Mouse (Mus musculus) right cerebral cortex, postnatal 14 days (tissue): ENCODE results near the gene Tppp3.

Experiments
- DNase-seq: peaks from one replicate; pipeline ENCODE4 v3.0.0; 2022

Tppp3 gene

DNA sequence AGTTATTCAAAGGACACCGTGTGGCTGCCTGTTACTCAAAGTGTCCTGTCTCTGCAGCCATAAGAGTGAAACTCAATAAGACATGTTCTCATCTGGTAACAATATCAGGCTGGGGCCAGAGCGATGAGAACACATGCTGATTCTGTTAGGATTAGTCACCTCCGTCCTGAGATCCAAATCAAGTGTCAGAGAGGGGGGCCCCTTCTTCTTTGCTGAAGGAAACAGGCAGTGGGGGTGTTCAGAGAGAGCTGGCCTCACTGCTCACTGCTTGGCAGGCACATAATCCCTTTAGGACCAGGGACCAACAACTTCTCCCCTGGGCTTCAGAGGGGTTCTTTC, 12.7 kb upstream of the Tppp3 start:
- DNase-seq: no peak

DNA sequence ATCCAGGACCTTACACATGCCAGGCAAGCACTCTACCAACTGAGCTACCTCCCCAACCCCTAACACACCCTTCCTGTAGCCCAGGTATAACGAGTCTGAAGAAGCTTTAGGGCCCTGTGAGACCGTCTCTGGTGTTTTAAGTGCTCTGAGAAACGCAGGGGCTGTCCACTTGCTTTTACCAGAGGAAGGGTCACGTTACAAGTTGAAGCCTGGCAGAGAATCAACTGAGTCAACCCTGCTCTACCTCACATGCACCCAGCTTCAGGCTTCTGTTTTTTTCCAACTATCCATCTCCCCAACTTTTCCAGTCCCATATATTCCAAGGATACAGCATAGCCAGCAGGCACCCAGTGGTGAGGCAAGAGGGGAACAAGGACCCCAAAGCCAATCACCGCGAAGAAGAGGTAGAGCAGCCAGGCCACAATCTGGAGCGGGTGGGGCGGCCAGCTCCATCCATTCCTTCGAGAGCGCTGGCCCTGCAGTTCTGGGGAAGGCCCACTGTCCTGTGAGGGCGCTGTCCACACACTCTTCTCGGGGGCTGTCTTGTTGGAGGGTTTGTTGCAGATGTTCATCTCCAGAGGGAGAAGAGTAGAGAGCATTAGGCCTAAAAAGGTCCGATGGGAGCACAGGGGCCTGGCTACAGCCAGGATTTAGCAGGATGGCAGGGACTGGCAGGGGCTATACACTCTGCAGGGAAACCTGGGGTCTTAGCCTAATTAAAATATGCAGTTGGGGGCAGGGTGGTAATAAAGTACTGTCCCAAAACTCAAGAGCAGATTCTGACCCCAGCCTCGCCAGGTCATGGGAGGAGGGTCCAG, 12.1 kb upstream of the Tppp3 start:
- no peak for DNase-seq

- no peak for DNase-seq
Observed at GRCm38 (mm10) chr8:105482123-105482522, 10.8 kb upstream of the Tppp3 start.

DNA sequence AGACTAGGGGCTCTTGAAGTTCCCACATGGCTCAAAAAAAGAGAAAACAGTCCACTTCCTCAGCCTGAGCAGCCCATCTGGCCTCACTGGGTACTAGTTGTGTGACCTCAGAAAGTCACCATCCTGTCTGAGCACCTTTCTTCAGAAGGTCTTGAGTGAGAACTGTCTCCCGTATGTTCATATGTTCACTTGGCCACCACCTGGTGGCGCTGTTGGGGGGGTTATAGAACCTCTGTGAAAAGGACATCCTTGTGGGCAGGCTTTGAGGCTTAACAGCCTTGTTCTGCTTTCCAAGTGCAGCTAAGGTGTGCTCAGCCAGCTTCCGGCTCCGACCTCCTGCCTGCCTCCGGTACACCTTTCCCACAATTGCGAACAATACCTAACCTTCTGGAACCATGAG, 10.1 kb upstream of the Tppp3 start:
- no peak for DNase-seq

DNA sequence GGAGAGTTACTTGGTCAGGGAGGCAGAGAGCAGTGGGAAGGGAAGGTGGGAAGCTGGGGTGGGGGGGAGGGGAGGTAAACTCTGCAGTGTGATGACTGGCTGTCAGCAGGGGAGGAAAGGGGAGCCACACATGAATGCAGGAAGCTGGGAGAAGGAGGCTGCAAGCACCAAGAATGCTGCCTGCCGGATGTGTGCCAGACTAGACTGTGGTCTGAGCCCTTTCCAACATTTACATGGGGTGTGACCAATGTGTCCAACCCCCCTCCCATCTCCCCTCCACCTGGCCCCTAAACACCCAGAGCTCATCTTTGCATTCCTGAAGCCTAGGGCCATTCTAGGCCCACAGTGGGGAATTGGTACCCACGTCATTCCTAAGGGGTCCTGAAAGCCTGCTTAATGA, 9.7 kb upstream of the Tppp3 start:
- no peak for DNase-seq

GRCm38 (mm10) chr8:105477792-105478191, 6.5 kb upstream of the Tppp3 start:
- DNase-seq: no peak

- DNase-seq: no peak
Observed at GRCm38 (mm10) chr8:105476628-105477413, 5.5 kb upstream of the Tppp3 start.

- no peak for DNase-seq
Observed at GRCm38 (mm10) chr8:105476161-105476560, 4.8 kb upstream of the Tppp3 start.

DNA sequence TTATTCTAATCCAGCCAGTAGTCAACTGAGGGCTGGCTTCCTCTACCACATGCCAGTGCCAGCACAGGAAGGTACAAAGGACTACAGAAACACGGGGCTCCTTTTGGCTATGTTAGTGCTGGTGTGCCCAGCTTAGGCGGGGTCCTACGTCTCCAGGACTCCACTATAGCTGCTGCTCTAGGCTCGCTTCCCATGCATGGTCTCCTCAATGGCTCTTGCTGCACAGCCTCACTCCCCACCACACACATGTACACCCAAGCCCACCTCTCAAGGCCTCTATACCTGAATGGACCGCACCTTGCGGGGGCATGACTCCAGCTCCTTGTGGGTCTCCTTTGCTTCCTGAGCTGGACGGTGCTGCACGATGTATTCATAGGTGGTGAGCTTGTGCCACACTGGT, 4.4 kb upstream of the Tppp3 start:
- DNase-seq: no peak

DNA sequence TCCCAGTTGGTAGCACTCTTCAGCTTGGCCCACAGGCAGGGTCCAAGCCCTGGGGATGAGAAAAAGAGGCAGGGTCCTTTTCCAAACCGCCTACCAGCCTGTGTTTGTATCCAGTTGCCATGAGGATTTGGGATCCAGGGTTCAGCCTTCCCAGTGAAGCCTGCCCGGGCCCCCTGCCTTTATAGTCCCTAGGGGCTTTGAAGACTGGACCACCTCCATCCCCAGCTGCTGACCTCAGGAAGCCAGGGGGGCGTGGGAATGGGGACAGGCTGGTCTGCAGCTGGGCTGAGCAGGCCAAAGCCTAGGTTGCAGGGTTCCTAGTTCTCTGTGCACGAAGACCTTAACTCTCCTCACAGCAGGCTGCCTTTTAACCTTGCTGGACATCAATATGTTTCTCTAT, 3.9 kb upstream of the Tppp3 start:
- no peak for DNase-seq

- no peak for DNase-seq
Observed at GRCm38 (mm10) chr8:105474680-105475079, 3.4 kb upstream of the Tppp3 start.

GRCm38 (mm10) chr8:105473816-105474606, 2.7 kb upstream of the Tppp3 start:
- no peak for DNase-seq

GRCm38 (mm10) chr8:105472983-105473382, 1.7 kb upstream of the Tppp3 start:
- no peak for DNase-seq

GRCm38 (mm10) chr8:105472414-105472932, 1.1 kb upstream of the Tppp3 start:
- no peak for DNase-seq

- DNase-seq: no peak
Observed at GRCm38 (mm10) chr8:105470681-105471313, 529 bp downstream of the Tppp3 start.

- DNase-seq: no peak
Observed at GRCm38 (mm10) chr8:105470262-105470661, 1.1 kb downstream of the Tppp3 start.

DNA sequence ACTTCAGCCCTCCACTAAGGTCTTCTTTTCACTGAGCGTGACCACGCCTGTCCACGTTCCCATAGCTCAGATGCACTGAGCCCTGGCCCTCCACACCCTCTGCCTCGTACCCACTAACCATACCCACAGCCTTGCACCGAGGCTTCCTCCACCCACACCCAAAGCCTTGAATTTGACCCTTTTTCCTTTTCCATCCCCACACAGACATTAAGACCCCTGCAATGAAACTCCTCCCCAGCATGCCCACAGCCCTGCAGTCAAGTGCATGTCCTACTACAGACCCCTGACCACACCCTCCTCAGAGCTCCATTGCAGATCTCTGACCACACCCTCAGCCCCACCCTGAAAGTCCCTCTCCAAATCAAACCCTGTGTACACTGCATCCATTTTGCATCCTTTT, 1.5 kb downstream of the Tppp3 start:
- DNase-seq: no peak

- DNase-seq: no peak
Observed at GRCm38 (mm10) chr8:105469041-105469695, 2.2 kb downstream of the Tppp3 start.

GRCm38 (mm10) chr8:105468002-105468720, 3.2 kb downstream of the Tppp3 start:
- no peak for DNase-seq

DNA sequence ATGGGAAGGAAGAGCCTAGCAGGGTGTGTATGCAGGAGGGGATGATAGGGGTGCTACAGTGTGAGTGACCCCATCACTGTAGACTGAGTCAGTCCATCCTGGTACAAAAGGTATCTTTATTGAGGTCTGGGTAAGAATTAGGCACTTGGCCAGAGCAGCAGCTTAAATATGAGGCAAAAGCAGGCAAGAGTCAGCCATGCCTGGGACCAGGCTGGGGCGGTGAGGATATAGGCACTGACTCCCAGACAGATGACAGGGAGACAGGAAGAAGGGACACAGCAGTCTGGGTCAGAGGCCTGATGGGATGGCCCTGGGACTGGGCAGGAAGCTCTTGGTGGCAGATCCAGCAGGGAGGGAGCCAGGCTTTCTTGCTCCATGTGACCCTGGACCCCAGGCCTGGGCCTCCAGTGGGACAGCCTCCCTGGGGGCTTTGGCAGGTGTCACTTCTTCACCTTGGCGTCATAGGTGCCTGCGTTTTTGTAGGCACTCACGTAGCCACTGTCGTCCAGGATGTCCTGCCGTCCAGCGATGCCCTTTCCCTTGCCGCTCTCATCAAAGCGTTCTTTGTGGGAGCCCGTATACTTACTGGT, 3.8 kb downstream of the Tppp3 start:
- DNase-seq: no peak

- no peak for DNase-seq
Observed at GRCm38 (mm10) chr8:105466700-105467291, 4.5 kb downstream of the Tppp3 start.
